Mouse (Mus musculus) cerebellum, postnatal 4 days (tissue): ENCODE measurements around the gene Cdc42bpa.

Experiments
- DNase-seq, 2 experiments: peaks; one replicate each; pipeline ENCODE4 v3.0.0; 2022; ENCODE audit warnings: low spot score in 2 of 2, mixed read lengths in 1 of 2

Cdc42bpa gene

GRCm38 (mm10) chr1:180162986-180163385 lies 202.7 kb downstream of the Cdc42bpa start:
- no peak for DNase-seq

GRCm38 (mm10) chr1:180166533-180166932 lies 206.3 kb downstream of the Cdc42bpa start:
- DNase-seq, result no peak

- no peak for DNase-seq
Observed at GRCm38 (mm10) chr1:180168294-180168693, 208.0 kb downstream of the Cdc42bpa start.

GRCm38 (mm10) chr1:180169161-180169560 lies 208.9 kb downstream of the Cdc42bpa start:
- DNase-seq, result no peak

- no peak for DNase-seq
Observed at GRCm38 (mm10) chr1:180170071-180170470, 209.8 kb downstream of the Cdc42bpa start.

GRCm38 (mm10) chr1:180171883-180172282 lies 211.6 kb downstream of the Cdc42bpa start:
- DNase-seq, result no peak

- no peak for DNase-seq
Observed at GRCm38 (mm10) chr1:180172600-180172999, 212.3 kb downstream of the Cdc42bpa start.

GRCm38 (mm10) chr1:180173017-180173416 lies 212.7 kb downstream of the Cdc42bpa start:
- no peak for DNase-seq

- no peak for DNase-seq
Observed at GRCm38 (mm10) chr1:180174718-180175117, 214.4 kb downstream of the Cdc42bpa start.

GRCm38 (mm10) chr1:180175167-180175566 lies 214.9 kb downstream of the Cdc42bpa start:
- no peak for DNase-seq

- no peak for DNase-seq
Observed at GRCm38 (mm10) chr1:180175635-180176034, 215.4 kb downstream of the Cdc42bpa start.

GRCm38 (mm10) chr1:180176784-180177183 lies 216.5 kb downstream of the Cdc42bpa start:
- DNase-seq, result no peak

- no peak for DNase-seq
Observed at GRCm38 (mm10) chr1:180178340-180178739, 218.1 kb downstream of the Cdc42bpa start.

- DNase-seq, result no peak
Observed at GRCm38 (mm10) chr1:180179100-180179499, 218.8 kb downstream of the Cdc42bpa start.

- DNase-seq, result no peak
Observed at GRCm38 (mm10) chr1:180179840-180180239, 219.6 kb downstream of the Cdc42bpa start.

- DNase-seq, result no peak
Observed at GRCm38 (mm10) chr1:180181304-180181965, 221.2 kb downstream of the Cdc42bpa start.

- DNase-seq, result no peak
Observed at GRCm38 (mm10) chr1:180181966-180182319, 221.7 kb downstream of the Cdc42bpa start.

GRCm38 (mm10) chr1:180182731-180183130 lies 222.5 kb downstream of the Cdc42bpa start:
- DNase-seq, result no peak

- no peak for DNase-seq
Observed at GRCm38 (mm10) chr1:180183525-180184159, 223.4 kb downstream of the Cdc42bpa start.

- DNase-seq, result no peak
Observed at GRCm38 (mm10) chr1:180184768-180185167, 224.5 kb downstream of the Cdc42bpa start.

GRCm38 (mm10) chr1:180185877-180186276 lies 225.6 kb downstream of the Cdc42bpa start:
- no peak for DNase-seq

GRCm38 (mm10) chr1:180186371-180186770 lies 226.1 kb downstream of the Cdc42bpa start:
- DNase-seq, result no peak

GRCm38 (mm10) chr1:180188951-180189350 lies 228.7 kb downstream of the Cdc42bpa start:
- no peak for DNase-seq

GRCm38 (mm10) chr1:180191112-180191511 lies 230.8 kb downstream of the Cdc42bpa start:
- no peak for DNase-seq
